In genomic region chr13:113379766-113380309, GRCm38 (mm10) we compare ENCODE assay signal across 24 mouse cellular contexts.
DNase-seq lines count a peak whose midpoint lies in the region; ATAC-seq and TF ChIP-seq lines count a peak whose summit lies in the region.
"Had no signal": no experiment of that assay in that cellular context is flagged by ENCODE, and none has a peak within 500 bp of the region (broad histone marks: within the 10 kb centered on the region; RNA-seq: fewer than 3 reads in every experiment).

No protein-coding gene starts in this region.

- H3K9ac ChIP-seq in liver, embryonic 11.5 days (ENCODE audit: low read depth, low read length) = no peak overlapping the region
- no peak overlapping the region for H3K9ac ChIP-seq in limb, embryonic 14.5 days (ENCODE audit: low read depth, low read length, severe bottlenecking)
- no peak overlapping the region for H3K9ac ChIP-seq in forebrain, embryonic 11.5 days (ENCODE audit: low read length)
- H3K9ac ChIP-seq: forebrain, postnatal 0 days; hindbrain, embryonic 12.5 days; liver, postnatal 0 days; midbrain, embryonic 12.5 days; stomach, embryonic 15.5 days had no signal

- no peaks in the 10 kb centered on the region for H3K36me3 ChIP-seq in liver, embryonic 11.5 days (ENCODE audit: control insufficient read depth, insufficient read depth, low read length)
- H3K36me3 ChIP-seq in limb, embryonic 14.5 days (ENCODE audit: control insufficient read depth, insufficient read depth, low read length) = no peaks in the 10 kb centered on the region
- H3K36me3 ChIP-seq in kidney, adult 2 months (ENCODE audit: control insufficient read depth, insufficient read depth, low read length) = no peaks in the 10 kb centered on the region
- no peaks in the 10 kb centered on the region for H3K36me3 ChIP-seq in forebrain, embryonic 11.5 days (ENCODE audit: control insufficient read depth, insufficient read depth, low read length)
- H3K36me3 ChIP-seq: embryonic facial prominence, embryonic 10.5 days; hindbrain, embryonic 12.5 days; midbrain, embryonic 12.5 days; stomach, embryonic 15.5 days had no signal

- no peaks in the 10 kb centered on the region for H3K27me3 ChIP-seq in liver, embryonic 11.5 days (replicated peaks; ENCODE audit: control insufficient read depth, insufficient read depth, low read length)
- no peaks in the 10 kb centered on the region for H3K27me3 ChIP-seq in limb, embryonic 14.5 days (ENCODE audit: control insufficient read depth, insufficient read depth, low read length)
- H3K27me3 ChIP-seq in kidney, adult 2 months (replicated peaks; ENCODE audit: control insufficient read depth, insufficient read depth, low read length) = no peaks in the 10 kb centered on the region
- H3K27me3 ChIP-seq in forebrain, embryonic 11.5 days (ENCODE audit: control insufficient read depth, insufficient read depth, low read length) = no peaks in the 10 kb centered on the region
- H3K27me3 ChIP-seq: hindbrain, embryonic 12.5 days; midbrain, embryonic 12.5 days; stomach, embryonic 15.5 days had no signal

- TF ChIP-seq CTCF in kidney, adult 2 months (conservative IDR thresholded peaks at IDR 0.05; ENCODE audit: insufficient read depth, insufficient read length, low read depth, low read length) = no peak

- no peak overlapping the region for H3K4me2 ChIP-seq in liver, embryonic 11.5 days
- no peak overlapping the region for H3K4me2 ChIP-seq in limb, embryonic 14.5 days (replicated peaks; ENCODE audit: low read depth, low read length, severe bottlenecking)
- H3K4me2 ChIP-seq in forebrain, embryonic 11.5 days (ENCODE audit: low read depth, low read length, severe bottlenecking) = no peak overlapping the region
- H3K4me2 ChIP-seq: hindbrain, embryonic 12.5 days; midbrain, embryonic 12.5 days; stomach, embryonic 15.5 days had no signal

- no peak for ATAC-seq in liver, embryonic 11.5 days (replicated peaks; ENCODE audit: low FRiP score)
- 0 out of 2 replicates have a peak, but pooled peaks have one; percentile 26 for ATAC-seq in limb, embryonic 14.5 days (ENCODE audit: low FRiP score, low read depth)
- no peak for ATAC-seq in forebrain, embryonic 11.5 days (replicated peaks; ENCODE audit: low FRiP score)
- ATAC-seq: CD4-positive, CD25-positive, alpha-beta regulatory T cell, adult 4 months; forebrain, postnatal 0 days had no signal

- H3K4me3 ChIP-seq in liver, embryonic 11.5 days (ENCODE audit: low read depth, low read length) = no peak overlapping the region
- no peak overlapping the region for H3K4me3 ChIP-seq in limb, embryonic 14.5 days (replicated peaks; ENCODE audit: low read length)
- no peak overlapping the region for H3K4me3 ChIP-seq in kidney, adult 2 months (ENCODE audit: insufficient read depth, low read depth, low read length)
- H3K4me3 ChIP-seq in forebrain, embryonic 11.5 days (ENCODE audit: low read depth, low read length) = no peak overlapping the region
- H3K4me3 ChIP-seq: embryonic facial prominence, embryonic 10.5 days; heart, adult 2 months; hindbrain, embryonic 12.5 days; midbrain, embryonic 12.5 days; stomach, embryonic 15.5 days had no signal

- no peaks in the 10 kb centered on the region for H3K4me1 ChIP-seq in liver, embryonic 11.5 days (replicated peaks; ENCODE audit: control insufficient read depth, insufficient read depth, low read length)
- no peaks in the 10 kb centered on the region; the same call in 1 of the 2 replicates for H3K4me1 ChIP-seq in limb, embryonic 14.5 days (ENCODE audit: control insufficient read depth, insufficient read depth, low read length)
- H3K4me1 ChIP-seq in kidney, adult 2 months (ENCODE audit: control insufficient read depth, insufficient read depth, low read length) = no peaks in the 10 kb centered on the region
- H3K4me1 ChIP-seq in forebrain, embryonic 11.5 days (replicated peaks; ENCODE audit: control insufficient read depth, insufficient read depth, low read length) = no peaks in the 10 kb centered on the region
- H3K4me1 ChIP-seq: embryonic facial prominence, embryonic 10.5 days; midbrain, embryonic 12.5 days; stomach, embryonic 15.5 days had no signal

- DNase-seq in cerebellum, adult 18-20 months = peak; percentile 19 to 26
- DNase-seq in cerebellum, postnatal 4 days (ENCODE audit: low spot score in 2 of 2) = no peak
- DNase-seq in liver, embryonic 11.5 days (ENCODE audit: low spot score) = peak; percentile 22
- DNase-seq in liver = no peak
- peak; percentile 37 for DNase-seq in brain, adult 2 months (ENCODE audit: low read depth, low spot score)
- DNase-seq in limb, embryonic 14.5 days (ENCODE audit: low spot score) = no peak
- DNase-seq in kidney, adult 2 months = no peak
- no peak for DNase-seq in forebrain, embryonic 11.5 days (ENCODE audit: low spot score)
- DNase-seq: adrenal gland, postnatal 36 days; forebrain, postnatal 0 days; gastrocnemius, postnatal 14 days; kidney, adult 18-20 months; layer of hippocampus, postnatal 36 days; liver, postnatal 0 days; lung, postnatal 10 days; thymus, adult 18-20 months; thymus, postnatal 36 days had no signal

- H3K27ac ChIP-seq in liver, embryonic 11.5 days (ENCODE audit: low read depth, low read length) = no peak overlapping the region
- no peak overlapping the region for H3K27ac ChIP-seq in limb, embryonic 14.5 days (replicated peaks; ENCODE audit: low read depth, low read length)
- no peak overlapping the region for H3K27ac ChIP-seq in kidney, adult 2 months (ENCODE audit: insufficient read depth, low read depth, low read length)
- H3K27ac ChIP-seq in forebrain, embryonic 11.5 days (ENCODE audit: low read depth, low read length) = no peak overlapping the region
- H3K27ac ChIP-seq: embryonic facial prominence, embryonic 10.5 days; heart, adult 2 months; hindbrain, embryonic 12.5 days; kidney, postnatal 0 days; midbrain, embryonic 12.5 days; stomach, embryonic 15.5 days had no signal

- TF ChIP-seq POLR2A in limb, embryonic 14.5 days (IDR thresholded peaks at IDR 0.05; ENCODE audit: borderline replicate concordance, extremely low read depth, insufficient read depth, insufficient read length) = no peak
- TF ChIP-seq POLR2A in kidney, adult 2 months (IDR thresholded peaks at IDR 0.05; ENCODE audit: low read depth, low read length) = no peak

- WGBS in liver, embryonic 11.5 days = 57% methylated on average over 6 of the region's 6 CpGs
- 50% methylated on average over 6 of the region's 6 CpGs for WGBS in limb, embryonic 14.5 days
- WGBS in kidney, adult 2 months = 66% methylated on average over 6 of the region's 6 CpGs
- WGBS in forebrain, embryonic 11.5 days = 56% methylated on average over 6 of the region's 6 CpGs

- H3K9me3 ChIP-seq in liver, embryonic 11.5 days (ENCODE audit: control insufficient read depth, low read length) = no peaks in the 10 kb centered on the region
- H3K9me3 ChIP-seq in limb, embryonic 14.5 days (ENCODE audit: control insufficient read depth, low read length) = no peaks in the 10 kb centered on the region
- no peaks in the 10 kb centered on the region for H3K9me3 ChIP-seq in forebrain, embryonic 11.5 days (ENCODE audit: control insufficient read depth, low read length)
- H3K9me3 ChIP-seq: embryonic facial prominence, embryonic 10.5 days; hindbrain, embryonic 12.5 days; midbrain, embryonic 12.5 days; stomach, embryonic 15.5 days had no signal

Comparison
In these comparisons a context has a peak if more than half of its experiments do, and no peak if none do; other contexts are left out.
1. DNase-seq: peak in cerebellum, adult 18-20 months (2 of 2), liver, embryonic 11.5 days (single experiment) and brain, adult 2 months (single experiment); none in cerebellum, postnatal 4 days (0 of 2), liver (single experiment), limb, embryonic 14.5 days (single experiment), kidney, adult 2 months (single experiment) and forebrain, embryonic 11.5 days (single experiment).